Mouse (Mus musculus) neural tube, embryonic 13.5 days (tissue): ENCODE results near the gene Gm128. TPM values are rescaled to one million over a fixed set of nuclear protein-coding genes. Genes with fewer than 3 reads are reported as not detected.
"Not testable (repeated sequence)": the region's sequence is repeated elsewhere in the genome, so short reads cannot be mapped to it uniquely, and the experiment has no call there.

Source experiments
- ATAC-seq: fragments of 200-750 bp; cut with Nextera tagmentation; 2 replicates; pipeline ENCODE4 v1.8.0; 2017; ENCODE audit warnings: low read depth, mild to moderate bottlenecking, moderate TSS enrichment, moderate library complexity
- H3K27ac ChIP-seq: fragments of 300-500 bp; sonication (generic); replicated peaks from 2 replicates; pipeline ENCODE4 v1.5.1; 2015; ENCODE audit warnings: moderate library complexity, mild to moderate bottlenecking, inconsistent platforms
- H3K27me3 ChIP-seq: fragments of 300-500 bp; sonication (generic); 2 replicates; pipeline ENCODE4 v1.6.1; 2015; ENCODE audit warnings: mild to moderate bottlenecking, inconsistent platforms
- H3K36me3 ChIP-seq: fragments of 300-500 bp; sonication (generic); 2 replicates; pipeline ENCODE4 v1.6.1; 2015; ENCODE audit warnings: mild to moderate bottlenecking, inconsistent platforms
- H3K4me1 ChIP-seq: fragments of 300-500 bp; sonication (generic); replicated peaks from 2 replicates; pipeline ENCODE4 v1.6.1; 2015; ENCODE audit warnings: inconsistent platforms
- H3K4me2 ChIP-seq: fragments of 300-500 bp; sonication (generic); 2 replicates; pipeline ENCODE4 v1.6.1; 2015; ENCODE audit warnings: inconsistent platforms, mild to moderate bottlenecking, moderate library complexity
- H3K4me3 ChIP-seq: fragments of 300-500 bp; sonication (generic); 2 replicates; pipeline ENCODE4 v1.5.1; 2015; ENCODE audit warnings: mild to moderate bottlenecking, inconsistent platforms
- H3K9ac ChIP-seq: fragments of 300-500 bp; sonication (generic); 2 replicates; pipeline ENCODE4 v1.6.1; 2015; ENCODE audit warnings: moderate library complexity, mild to moderate bottlenecking, inconsistent platforms
- H3K9me3 ChIP-seq: fragments of 300-500 bp; sonication (generic); 2 replicates; pipeline ENCODE4 v1.6.1; 2016; ENCODE audit warnings: inconsistent platforms
- WGBS: fragments of 180-500 bp; shearing (Covaris S2); methylation state at CpG from one replicate; pipeline ENCODE4 v1.1.7; 2015; 5-methylcytosine and 5-hydroxymethylcytosine counted together
- polyA plus RNA-seq: library from polyadenylated mRNA; unstranded; fragments of >200 nt; fragmentation: Nextera tagmentation; extraction: Ambion mirVana; gene quantifications from 2 replicates; pipeline ENCODE4 v1.2.1, GENCODE M21; 2015

Gm128 gene
- polyA plus RNA-seq, 1 experiment from 2014 or later = 0.15 TPM

DNA sequence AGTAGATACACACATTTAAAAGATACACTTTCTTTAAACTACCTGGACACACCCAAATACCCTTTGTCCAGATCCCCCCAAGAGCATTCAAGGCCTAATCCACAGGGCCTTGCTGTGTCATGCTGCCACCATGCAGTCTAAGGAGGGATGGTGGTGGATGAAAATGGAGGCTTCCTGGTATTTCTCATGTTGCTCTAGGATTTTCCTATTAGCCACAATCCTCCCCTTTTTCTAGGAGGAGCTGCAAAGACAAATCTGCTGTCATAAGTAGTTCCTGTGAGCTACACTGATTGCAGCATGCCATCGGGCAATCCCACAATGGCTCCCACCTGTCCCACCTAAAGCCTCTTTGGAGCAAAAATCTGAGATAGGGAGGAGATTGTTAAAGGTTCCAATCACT lies 14.2 kb downstream of the Gm128 start:
- peak overlapping the region; percentile 95 for H3K9ac ChIP-seq
- peaks cover 83% of the 10 kb centered on the region for H3K4me1 ChIP-seq
- peak overlapping the region; percentile 97 for H3K27ac ChIP-seq
- ATAC-seq = no peak
- H3K4me3 ChIP-seq = peak overlapping the region; percentile 90
- H3K36me3 ChIP-seq = peaks cover 45% of the 10 kb centered on the region
- peak overlapping the region; percentile 76 for H3K4me2 ChIP-seq
- no peaks in the 10 kb centered on the region for H3K27me3 ChIP-seq
- no peaks in the 10 kb centered on the region for H3K9me3 ChIP-seq
- 11% methylated on average over 1 of the region's 1 CpGs for WGBS

DNA sequence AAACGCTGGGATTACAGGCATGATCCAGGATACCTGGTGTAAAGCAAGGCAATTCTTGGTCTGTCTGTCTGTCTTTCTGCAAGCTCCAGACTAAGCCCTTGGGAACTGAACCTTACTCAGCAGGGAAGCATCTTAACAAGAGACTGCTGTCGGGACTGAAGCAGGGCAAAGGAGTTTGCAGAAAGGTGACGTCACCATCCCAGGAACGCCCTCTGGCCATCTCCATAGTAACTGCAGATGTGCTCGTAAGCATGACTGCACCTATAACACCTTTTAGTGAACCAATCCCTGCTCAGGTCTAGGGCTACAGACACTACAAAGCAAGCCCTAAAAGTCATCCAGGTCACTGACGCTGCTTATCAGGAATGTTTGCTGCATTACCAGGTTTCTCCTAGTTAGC lies 17.1 kb downstream of the Gm128 start:
- WGBS = 28% methylated on average over 6 of the region's 6 CpGs
- ATAC-seq = no peak
- Histone ChIP-seq H3K9ac (0 out of 2 replicates have a peak overlapping the region, but pooled peaks have one; percentile 38), H3K4me2 (peak overlapping the region; percentile 76), H3K27me3 (no peaks in the 10 kb centered on the region), H3K36me3 (peaks cover 62% of the 10 kb centered on the region), H3K4me3 (peak overlapping the region; percentile 10), H3K4me1 (peaks cover 55% of the 10 kb centered on the region), H3K27ac (0 out of 2 replicates have a peak overlapping the region, but pooled peaks have one; percentile 23), H3K9me3 (no peaks in the 10 kb centered on the region)

DNA sequence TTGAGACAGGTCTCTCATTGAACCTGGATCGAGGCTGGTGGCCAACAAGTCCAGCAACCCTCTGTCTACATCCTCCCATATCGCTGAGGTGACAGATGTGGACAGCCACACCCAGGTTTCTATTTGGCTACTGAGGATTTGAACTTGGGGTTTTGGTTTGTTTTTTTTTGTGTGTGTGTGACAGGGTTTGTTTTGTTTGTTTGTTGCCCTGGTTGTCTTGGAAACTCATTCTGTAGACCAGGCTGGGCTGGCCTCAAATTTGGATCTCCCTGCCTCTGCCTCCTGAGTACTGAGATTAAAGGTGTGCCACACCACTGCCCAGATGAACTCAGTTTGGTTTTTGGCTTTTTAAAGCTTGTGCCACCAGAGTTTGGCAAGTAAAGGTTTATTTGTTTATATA lies 18.4 kb downstream of the Gm128 start:
- no peaks in the 10 kb centered on the region for H3K27me3 ChIP-seq
- H3K27ac ChIP-seq = no peak overlapping the region
- no peak for ATAC-seq
- no peak overlapping the region for H3K9ac ChIP-seq
- no peaks in the 10 kb centered on the region for H3K9me3 ChIP-seq
- H3K4me3 ChIP-seq = no peak overlapping the region
- no peak overlapping the region for H3K4me2 ChIP-seq
- WGBS = 93% methylated on average over 2 of the region's 2 CpGs
- H3K36me3 ChIP-seq = peaks cover 74% of the 10 kb centered on the region
- peaks cover 60% of the 10 kb centered on the region for H3K4me1 ChIP-seq

- H3K4me1 ChIP-seq = peaks cover 36% of the 10 kb centered on the region
- H3K4me3 ChIP-seq = peak overlapping the region; percentile 74
- peak overlapping the region; percentile 61 for H3K4me2 ChIP-seq
- H3K9ac ChIP-seq = peak overlapping the region; percentile 88; the same call in 1 of the 2 replicates
- no peak for ATAC-seq
- H3K27ac ChIP-seq = peak overlapping the region; percentile 97; the same call in 1 of the 2 replicates
- peaks cover 69% of the 10 kb centered on the region for H3K36me3 ChIP-seq
- WGBS = 83% methylated on average over 6 of the region's 6 CpGs
- no peaks in the 10 kb centered on the region for H3K9me3 ChIP-seq
- H3K27me3 ChIP-seq = no peaks in the 10 kb centered on the region
Observed at GRCm38 (mm10) chr3:95218466-95219137, 22.8 kb downstream of the Gm128 start.

GRCm38 (mm10) chr3:95217255-95218134 lies 23.9 kb downstream of the Gm128 start, which contains the start of gene Gabpb2:
TSS of gene Gabpb2 (minus strand) at chr3:95217916.
- Histone ChIP-seq H3K4me3 (peak within 1 kb of the TSS; percentile 74), H3K4me1 (peaks cover 25% of the 10 kb centered on the region), H3K9me3 (no peaks in the 10 kb centered on the region), H3K36me3 (peaks cover 58% of the 10 kb centered on the region), H3K9ac (peak within 1 kb of the TSS; percentile 88), H3K27ac (peak within 1 kb of the TSS; percentile 97), H3K27me3 (no peaks in the 10 kb centered on the region), H3K4me2 (peak within 1 kb of the TSS; percentile 61)
- WGBS = under 1% methylated on average over 55 of the region's 56 CpGs
- ATAC-seq = peak; percentile 91

GRCm38 (mm10) chr3:95216655-95217254 lies 24.6 kb downstream of the Gm128 start:
- Histone ChIP-seq H3K9me3 (no peaks in the 10 kb centered on the region), H3K4me1 (peaks cover 20% of the 10 kb centered on the region), H3K4me3 (peak overlapping the region; percentile 74), H3K4me2 (peak overlapping the region; percentile 61), H3K9ac (peak overlapping the region; percentile 88; the same call in 1 of the 2 replicates), H3K36me3 (peaks cover 59% of the 10 kb centered on the region), H3K27ac (peak overlapping the region; percentile 97), H3K27me3 (no peaks in the 10 kb centered on the region)
- ATAC-seq = no peak
- WGBS = 18% methylated on average over 4 of the region's 4 CpGs

DNA sequence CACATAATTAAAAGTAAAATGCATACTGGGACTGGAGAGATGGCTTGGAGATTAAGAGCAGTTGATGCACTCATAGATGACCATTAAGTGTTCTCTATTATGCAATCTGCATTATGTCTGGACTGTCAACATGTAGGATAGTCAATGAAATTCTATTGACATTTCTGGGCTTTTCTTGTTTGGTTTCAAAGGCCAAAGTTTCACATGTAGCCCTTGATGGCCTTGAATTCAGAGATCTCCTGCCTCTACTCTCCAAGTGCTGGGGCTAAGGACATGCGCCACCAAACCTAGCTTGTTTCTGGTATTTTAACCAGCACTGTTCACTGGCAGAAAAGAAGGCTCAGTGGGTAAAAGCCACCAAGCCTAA lies 27.8 kb downstream of the Gm128 start:
- no peak overlapping the region for H3K4me3 ChIP-seq
- H3K36me3 ChIP-seq = peaks cover 33% of the 10 kb centered on the region
- H3K27ac ChIP-seq = no peak overlapping the region
- H3K4me1 ChIP-seq = peaks cover 20% of the 10 kb centered on the region
- ATAC-seq = no peak
- no peak overlapping the region for H3K9ac ChIP-seq
- H3K9me3 ChIP-seq = no peaks in the 10 kb centered on the region
- H3K4me2 ChIP-seq = no peak overlapping the region
- 93% methylated on average over 1 of the region's 1 CpGs for WGBS
- no peaks in the 10 kb centered on the region for H3K27me3 ChIP-seq

- not testable (repeated sequence) for H3K9me3 ChIP-seq, ATAC-seq
- WGBS = 93% methylated on average over 9 of the region's 10 CpGs
Observed at GRCm38 (mm10) chr3:95212889-95213608, 28.3 kb downstream of the Gm128 start.

GRCm38 (mm10) chr3:95210585-95210984 lies 30.8 kb downstream of the Gm128 start:
- H3K4me2 ChIP-seq = no peak overlapping the region
- H3K4me3 ChIP-seq = no peak overlapping the region
- WGBS = 49% methylated on average over 2 of the region's 2 CpGs
- H3K27ac ChIP-seq = no peak overlapping the region
- H3K36me3 ChIP-seq = peaks cover 48% of the 10 kb centered on the region
- ATAC-seq = no peak
- no peaks in the 10 kb centered on the region for H3K27me3 ChIP-seq
- H3K4me1 ChIP-seq = no peaks in the 10 kb centered on the region
- no peaks in the 10 kb centered on the region for H3K9me3 ChIP-seq
- no peak overlapping the region for H3K9ac ChIP-seq

More at GRCm38 (mm10) chr3:95212889-95213608, 28.3 kb downstream of the Gm128 start:
- not testable (repeated sequence) for H3K4me3 ChIP-seq, H3K27ac ChIP-seq, H3K4me2 ChIP-seq, H3K27me3 ChIP-seq, H3K9ac ChIP-seq
- H3K36me3 ChIP-seq = peaks cover 34% of the 10 kb centered on the region
- H3K4me1 ChIP-seq = peaks cover 14% of the 10 kb centered on the region

- H3K9ac ChIP-seq = no peak overlapping the region
- peaks cover 56% of the 10 kb centered on the region for H3K36me3 ChIP-seq
- no peak overlapping the region for H3K4me2 ChIP-seq
Observed at GRCm38 (mm10) chr3:95208286-95208685, 33.1 kb downstream of the Gm128 start.

GRCm38 (mm10) chr3:95203880-95204279 lies 37.5 kb downstream of the Gm128 start:
- Histone ChIP-seq H3K9me3 (no peaks in the 10 kb centered on the region), H3K27me3 (no peaks in the 10 kb centered on the region), H3K4me3 (no peak overlapping the region), H3K4me2 (no peak overlapping the region), H3K27ac (no peak overlapping the region), H3K9ac (no peak overlapping the region), H3K4me1 (no peaks in the 10 kb centered on the region), H3K36me3 (peaks cover 85% of the 10 kb centered on the region)
- WGBS = 94% methylated on average over 6 of the region's 6 CpGs
- no peak for ATAC-seq

More at GRCm38 (mm10) chr3:95208286-95208685, 33.1 kb downstream of the Gm128 start:
- no peak for ATAC-seq
- Histone ChIP-seq H3K27me3 (no peaks in the 10 kb centered on the region), H3K9me3 (no peaks in the 10 kb centered on the region), H3K4me1 (no peaks in the 10 kb centered on the region), H3K27ac (no peak overlapping the region), H3K4me3 (no peak overlapping the region)
- WGBS = 86% methylated on average over 4 of the region's 4 CpGs
